Mouse (Mus musculus): Measurements from ENCODE around the gene Wipf3. TPM values are rescaled to one million over a fixed set of nuclear protein-coding genes. Genes with fewer than 3 reads are reported as not detected.
A peak's percentile ranks its signal among the peaks of the same experiment; 100 is the strongest.

Wipf3 gene
- total and polyA plus RNA-seq, 2 experiments from 2014 or later, result 2.5 to 5.8 TPM

- DNase-seq (ENCODE audit: low spot score), result no peak
- Histone ChIP-seq H3K27ac (ENCODE audit: low read depth) (no peak overlapping the region), H3K4me2 (ENCODE audit: low read depth, low read length) (no peak overlapping the region), H3K4me1 (ENCODE audit: control insufficient read depth, insufficient read depth) (peaks cover 12% of the 10 kb centered on the region), H3K9ac (replicated peaks; ENCODE audit: low read depth, low read length) (no peak overlapping the region), H3K36me3 (replicated peaks; ENCODE audit: control insufficient read depth, insufficient read depth, low read length) (no peaks in the 10 kb centered on the region), H3K27me3 (ENCODE audit: control insufficient read depth, insufficient read depth, low read length) (no peaks in the 10 kb centered on the region), H3K9me3 (replicated peaks; ENCODE audit: control insufficient read depth, low read length) (no peaks in the 10 kb centered on the region), H3K4me3 (ENCODE audit: low read depth, low read length) (no peak overlapping the region)
- no peak for TF ChIP-seq CTCF (IDR thresholded peaks at IDR 0.05; ENCODE audit: low read depth)
- no peak for TF ChIP-seq EP300 (IDR thresholded peaks at IDR 0.05; ENCODE audit: low read depth)
- ATAC-seq (ENCODE audit: insufficient read depth, low read depth), result no peak
- 63% methylated on average over 2 of the region's 2 CpGs for WGBS
Observed at GRCm38 (mm10) chr6:54543646-54544045, 114.2 kb downstream of the Wipf3 start.

- no peak for ATAC-seq (ENCODE audit: insufficient read depth, low read depth)
- Histone ChIP-seq H3K27ac (ENCODE audit: low read depth) (no peak overlapping the region), H3K9me3 (replicated peaks; ENCODE audit: control insufficient read depth, low read length) (no peaks in the 10 kb centered on the region), H3K27me3 (ENCODE audit: control insufficient read depth, insufficient read depth, low read length) (no peaks in the 10 kb centered on the region), H3K4me2 (ENCODE audit: low read depth, low read length) (no peak overlapping the region), H3K4me3 (ENCODE audit: low read depth, low read length) (no peak overlapping the region), H3K4me1 (ENCODE audit: control insufficient read depth, insufficient read depth) (peaks cover 16% of the 10 kb centered on the region), H3K36me3 (replicated peaks; ENCODE audit: control insufficient read depth, insufficient read depth, low read length) (no peaks in the 10 kb centered on the region), H3K9ac (replicated peaks; ENCODE audit: low read depth, low read length) (no peak overlapping the region)
- TF ChIP-seq EP300 (IDR thresholded peaks at IDR 0.05; ENCODE audit: low read depth) (no peak), CTCF (IDR thresholded peaks at IDR 0.05; ENCODE audit: low read depth) (no peak)
- DNase-seq (ENCODE audit: low spot score), result no peak
- WGBS, result 37% methylated on average over 13 of the region's 13 CpGs
Observed at GRCm38 (mm10) chr6:54548314-54549019, 119.1 kb downstream of the Wipf3 start.

DNA sequence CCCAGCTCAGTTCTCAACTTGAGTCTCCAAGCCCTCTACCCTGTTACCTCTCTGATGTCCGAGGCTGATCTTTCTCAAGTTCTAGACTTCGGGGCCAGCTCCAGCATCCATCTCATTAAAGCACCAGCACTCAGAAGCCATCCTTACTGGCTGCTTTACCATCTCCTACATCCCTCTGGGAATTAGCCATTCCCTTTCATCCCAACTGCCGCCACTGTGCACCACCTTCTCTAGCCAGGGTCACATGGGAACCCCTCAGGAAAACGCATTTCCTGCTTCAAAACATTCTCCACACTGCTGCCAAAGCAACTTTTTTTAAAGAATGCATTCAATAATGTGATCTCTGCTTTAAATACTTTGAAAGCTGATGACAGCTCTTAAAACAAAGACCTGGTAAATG, 119.9 kb downstream of the Wipf3 start:
- 70% methylated on average over 4 of the region's 4 CpGs for WGBS
- DNase-seq (ENCODE audit: low spot score), result no peak
- Histone ChIP-seq H3K9ac (replicated peaks; ENCODE audit: low read depth, low read length) (no peak overlapping the region), H3K27ac (ENCODE audit: low read depth) (no peak overlapping the region), H3K9me3 (replicated peaks; ENCODE audit: control insufficient read depth, low read length) (no peaks in the 10 kb centered on the region), H3K4me2 (ENCODE audit: low read depth, low read length) (no peak overlapping the region), H3K4me3 (ENCODE audit: low read depth, low read length) (no peak overlapping the region), H3K27me3 (ENCODE audit: control insufficient read depth, insufficient read depth, low read length) (no peaks in the 10 kb centered on the region), H3K36me3 (replicated peaks; ENCODE audit: control insufficient read depth, insufficient read depth, low read length) (no peaks in the 10 kb centered on the region), H3K4me1 (ENCODE audit: control insufficient read depth, insufficient read depth) (peaks cover 16% of the 10 kb centered on the region)
- ATAC-seq (ENCODE audit: insufficient read depth, low read depth), result no peak
- TF ChIP-seq CTCF (IDR thresholded peaks at IDR 0.05; ENCODE audit: low read depth) (no peak), EP300 (IDR thresholded peaks at IDR 0.05; ENCODE audit: low read depth) (no peak)

- H3K27ac ChIP-seq (ENCODE audit: low read depth), result no peak overlapping the region
- ATAC-seq (ENCODE audit: insufficient read depth, low read depth) (0 out of 2 replicates have a peak, but pooled peaks have one; percentile 24), DNase-seq (ENCODE audit: low spot score) (peak; percentile 25)
- H3K4me1 ChIP-seq (ENCODE audit: control insufficient read depth, insufficient read depth), result peaks cover 23% of the 10 kb centered on the region
- no peaks in the 10 kb centered on the region for H3K27me3 ChIP-seq (ENCODE audit: control insufficient read depth, insufficient read depth, low read length)
- TF ChIP-seq CTCF (IDR thresholded peaks at IDR 0.05; ENCODE audit: low read depth), result no peak
- no peak overlapping the region for H3K9ac ChIP-seq (replicated peaks; ENCODE audit: low read depth, low read length)
- no peaks in the 10 kb centered on the region for H3K9me3 ChIP-seq (replicated peaks; ENCODE audit: control insufficient read depth, low read length)
- H3K4me3 ChIP-seq (ENCODE audit: low read depth, low read length), result no peak overlapping the region
- H3K36me3 ChIP-seq (replicated peaks; ENCODE audit: control insufficient read depth, insufficient read depth, low read length), result no peaks in the 10 kb centered on the region
- WGBS, result 40% methylated on average over 7 of the region's 7 CpGs
- no peak overlapping the region for H3K4me2 ChIP-seq (ENCODE audit: low read depth, low read length)
Observed at GRCm38 (mm10) chr6:54550801-54551323, 121.5 kb downstream of the Wipf3 start.

GRCm38 (mm10) chr6:54552721-54553413, 123.5 kb downstream of the Wipf3 start:
- Histone ChIP-seq H3K9ac (replicated peaks; ENCODE audit: low read depth, low read length) (no peak overlapping the region), H3K9me3 (replicated peaks; ENCODE audit: control insufficient read depth, low read length) (no peaks in the 10 kb centered on the region), H3K4me2 (ENCODE audit: low read depth, low read length) (no peak overlapping the region), H3K27ac (ENCODE audit: low read depth) (no peak overlapping the region), H3K27me3 (ENCODE audit: control insufficient read depth, insufficient read depth, low read length) (no peaks in the 10 kb centered on the region), H3K36me3 (replicated peaks; ENCODE audit: control insufficient read depth, insufficient read depth, low read length) (no peaks in the 10 kb centered on the region), H3K4me3 (ENCODE audit: low read depth, low read length) (no peak overlapping the region), H3K4me1 (ENCODE audit: control insufficient read depth, insufficient read depth) (peaks cover 23% of the 10 kb centered on the region)
- WGBS, result 81% methylated on average over 9 of the region's 9 CpGs
- DNase-seq (ENCODE audit: low spot score) (no peak), ATAC-seq (ENCODE audit: insufficient read depth, low read depth) (no peak)
- TF ChIP-seq EP300 (IDR thresholded peaks at IDR 0.05; ENCODE audit: low read depth) (no peak), CTCF (IDR thresholded peaks at IDR 0.05; ENCODE audit: low read depth) (no peak)

Other genes starting within 250 kb of the Wipf3 start
- gene Prr15, start 103.8 kb upstream of the Wipf3 start, total RNA-seq (2014; rRNA removed; ENCODE audit: low replicate concordance), result 7.5 and 16.7 TPM in 2 replicates
- 14.3 and 14.8 TPM in 2 replicates for gene Prr15, start 103.8 kb upstream of the Wipf3 start, polyA plus RNA-seq (2015; fragmentation: Nextera tagmentation; extraction: Ambion mirVana)
- gene Scrn1, start 136.9 kb downstream of the Wipf3 start, total RNA-seq (2014; rRNA removed; ENCODE audit: low replicate concordance), result 8.9 and 14.5 TPM in 2 replicates
- 7.4 and 8.3 TPM in 2 replicates for gene Scrn1, start 136.9 kb downstream of the Wipf3 start, polyA plus RNA-seq (2015; fragmentation: Nextera tagmentation; extraction: Ambion mirVana)
- 6.3 and 10.0 TPM in 2 replicates for gene Plekha8, start 165.5 kb downstream of the Wipf3 start, total RNA-seq (2014; rRNA removed; ENCODE audit: low replicate concordance)
- gene Plekha8, start 165.5 kb downstream of the Wipf3 start, polyA plus RNA-seq (2015; fragmentation: Nextera tagmentation; extraction: Ambion mirVana), result 5.2 and 5.3 TPM in 2 replicates
- 16.4 and 27.3 TPM in 2 replicates for gene Fkbp14, start 167.7 kb downstream of the Wipf3 start, total RNA-seq (2014; rRNA removed; ENCODE audit: low replicate concordance)
- 11.8 and 14.2 TPM in 2 replicates for gene Fkbp14, start 167.7 kb downstream of the Wipf3 start, polyA plus RNA-seq (2015; fragmentation: Nextera tagmentation; extraction: Ambion mirVana)